Mouse (Mus musculus): ENCODE measurements around the gene Drap1. TPM values are rescaled to one million over a fixed set of nuclear protein-coding genes. Genes with fewer than 3 reads are reported as not detected.

Gene Drap1
- total RNA-seq (2021): 100 to 1,000 TPM; 587 to 651 TPM
- long read RNA-seq, experiment 1, transcript Drap1-201 (7 exons, 992 nt): major isoform, 877 of 1,066 reads
- long read RNA-seq, experiment 1, transcript Drap1-203 (7 exons, 939 nt): minor isoform, 49 of 1,066 reads
- long read RNA-seq, experiment 1, transcript Drap1-204 (3 exons, 674 nt): minor isoform, 11 of 1,066 reads
- long read RNA-seq, experiment 1, transcript Drap1-209 (6 exons, 734 nt): minor isoform, 22 of 1,066 reads
- long read RNA-seq, experiment 1, partial matches to known transcripts: 81 of 1,066 reads
- long read RNA-seq, experiment 1, other reads (novel, unspliced or antisense): 20 of 1,066 reads
- long read RNA-seq, experiment 2, transcript Drap1-204 (3 exons, 674 nt): minor isoform, 11 of 788 reads
- long read RNA-seq, experiment 2, transcript Drap1-209 (6 exons, 734 nt): minor isoform, 8 of 788 reads
- long read RNA-seq, experiment 2, transcript Drap1-203 (7 exons, 939 nt): minor isoform, 47 of 788 reads
- long read RNA-seq, experiment 2, transcript Drap1-201 (7 exons, 992 nt): major isoform, 614 of 788 reads
- long read RNA-seq, experiment 2, partial matches to known transcripts: 81 of 788 reads
- long read RNA-seq, experiment 2, other reads (novel, unspliced or antisense): 20 of 788 reads

DNA sequence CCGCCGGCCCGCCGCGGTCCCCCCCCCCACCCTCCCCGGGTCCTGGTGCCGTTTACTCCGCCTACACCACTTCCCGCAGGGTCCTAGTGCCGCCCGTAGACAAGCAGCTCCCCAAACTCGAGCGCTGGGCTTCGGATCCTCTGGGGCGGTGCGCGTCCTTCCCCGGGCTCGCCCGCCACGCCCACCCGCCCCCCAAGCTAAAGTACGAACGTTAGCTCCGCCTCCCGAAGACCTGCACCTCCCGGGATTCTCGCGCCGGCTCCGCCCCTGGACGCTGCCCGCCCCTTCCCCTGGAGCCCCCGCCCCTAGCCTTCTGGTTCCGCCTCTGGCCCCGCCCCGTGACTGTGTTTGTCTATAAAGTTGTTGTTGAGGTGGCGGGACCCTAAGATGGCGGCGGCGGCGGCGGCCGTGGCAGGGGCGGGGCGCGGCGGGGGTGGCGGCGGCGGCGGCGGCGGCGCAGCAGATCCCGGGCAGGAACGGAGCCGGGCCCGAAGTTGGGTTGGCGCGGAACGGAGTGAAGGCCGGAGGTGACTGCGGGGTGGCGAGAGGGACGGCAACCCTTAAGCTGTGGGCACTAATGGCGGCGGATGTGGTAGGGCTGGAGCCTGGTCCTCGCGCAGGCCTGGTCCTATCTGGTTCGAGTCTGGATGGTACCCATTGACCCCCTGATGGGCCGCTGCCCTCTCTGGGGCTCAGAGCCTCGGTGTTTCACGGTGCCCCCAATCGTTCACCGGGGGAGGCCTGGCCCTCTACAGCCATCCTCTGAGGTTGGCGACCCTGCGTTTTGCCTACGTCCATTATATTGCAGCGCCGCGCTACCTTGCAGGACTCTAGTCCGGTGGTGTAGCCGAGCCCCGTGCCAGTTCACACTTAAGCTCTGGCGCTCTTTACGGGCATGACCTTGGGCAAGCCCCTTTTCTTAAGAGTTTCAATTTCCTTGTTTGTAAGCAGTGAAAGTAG, at the start of gene Drap1, which contains the start of gene AI837181:
Drap1 (minus strand) TSS at position 198 of the 960 bp plus-strand sequence.
AI837181 (plus strand) TSS at position 363 of the 960 bp plus-strand sequence.
- peak; percentile 93 for DNase-seq (ENCODE audit: low spot score)

DNA sequence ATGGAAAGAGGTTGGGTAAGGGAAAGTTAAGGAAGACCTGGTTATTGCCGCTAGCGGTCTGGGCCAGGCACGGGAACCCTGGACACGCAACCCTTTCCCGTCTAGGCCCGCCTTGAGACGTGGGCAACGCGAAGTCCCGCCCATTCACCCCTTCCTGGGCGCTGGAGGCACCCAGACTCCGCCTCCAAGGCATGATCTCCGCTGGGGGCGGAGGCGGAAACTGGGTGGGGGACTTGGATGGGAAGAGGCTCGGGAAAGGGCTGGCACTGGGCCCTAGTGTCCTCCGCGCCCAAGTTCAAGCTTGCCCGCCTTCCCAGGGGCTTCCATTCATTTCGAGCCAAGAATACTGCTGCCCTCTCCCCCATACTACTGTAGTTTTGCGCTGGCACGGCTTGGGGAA, 48.9 kb upstream of the Drap1 start, which contains the start of gene Efemp2:
Efemp2 (plus strand) TSS at position 235 of the 400 bp plus-strand sequence.
- DNase-seq (ENCODE audit: low spot score): peak; percentile 80

GRCm38 (mm10) chr19:5472857-5473256, 48.1 kb upstream of the Drap1 start:
- DNase-seq (ENCODE audit: low spot score): no peak

DNA sequence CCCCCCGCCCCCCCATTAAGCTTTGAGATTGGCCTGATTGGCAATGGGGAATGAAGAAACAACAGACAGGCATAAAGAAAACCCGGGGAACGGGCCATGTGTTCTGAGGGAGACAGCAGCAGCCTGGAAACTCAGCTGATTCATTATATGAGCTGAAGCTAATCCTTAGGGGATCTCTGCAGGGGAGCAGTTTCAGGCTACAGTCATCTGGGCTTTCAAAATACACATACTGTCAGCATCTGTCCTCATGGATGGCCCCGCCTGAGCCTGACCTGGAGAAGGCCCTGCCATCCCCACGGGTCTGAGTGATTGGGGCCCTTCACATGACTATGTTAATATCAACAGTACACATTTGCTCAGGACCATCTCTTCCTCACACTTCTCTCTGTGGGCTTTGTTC, 47.1 kb upstream of the Drap1 start:
- DNase-seq (ENCODE audit: low spot score): no peak

DNA sequence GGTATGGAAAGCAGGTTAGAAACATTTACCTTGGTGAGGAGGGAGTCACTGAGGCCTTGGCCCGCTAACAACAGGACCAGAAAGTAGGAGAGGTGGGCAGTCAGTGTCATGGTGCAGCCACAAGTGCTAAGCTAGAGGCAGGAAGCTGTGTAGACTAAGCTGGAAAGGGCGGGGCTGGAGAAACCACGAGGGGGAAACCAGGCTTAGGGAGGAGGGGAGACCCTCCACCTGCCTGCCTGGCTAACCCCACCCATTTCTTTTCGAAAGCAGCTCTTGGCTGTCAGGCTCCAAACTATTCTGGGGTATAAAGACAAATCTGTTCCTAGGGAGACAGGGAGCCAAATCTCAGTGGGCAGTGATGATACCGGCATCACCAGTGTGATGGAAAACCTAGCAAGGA, 43.6 kb upstream of the Drap1 start, which contains the start of gene Ctsw:
Ctsw (minus strand) TSS at position 134 of the 400 bp plus-strand sequence.
- no peak for DNase-seq (ENCODE audit: low spot score)

DNA sequence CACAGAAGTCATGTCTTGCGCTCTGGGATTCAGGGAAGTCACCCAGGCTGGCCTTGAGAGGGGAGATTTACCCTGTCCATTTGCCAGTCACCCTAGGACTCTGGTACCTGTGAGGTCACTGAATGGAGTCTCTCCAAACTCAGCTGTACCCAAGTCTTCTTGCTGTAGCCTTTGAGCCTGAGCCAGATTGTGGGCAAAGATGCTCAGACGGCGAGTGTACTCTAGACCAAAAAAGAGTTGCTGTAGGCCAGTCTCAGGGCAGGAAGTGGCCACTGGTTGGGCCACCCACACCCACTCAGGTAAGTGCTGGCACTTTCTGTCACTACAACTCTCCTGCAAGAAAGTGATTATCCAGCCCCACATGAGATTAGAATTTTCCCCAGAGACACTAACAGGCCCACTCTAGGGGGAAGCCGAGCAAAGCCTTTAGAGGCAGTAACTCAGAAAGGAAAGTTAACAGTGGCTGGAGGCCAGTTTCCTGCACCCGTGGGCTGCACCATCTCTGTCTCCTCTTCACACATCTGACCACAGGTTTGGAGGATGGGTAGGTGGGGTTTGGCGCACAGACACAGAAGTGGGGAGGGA, 42.2 kb upstream of the Drap1 start:
- DNase-seq (ENCODE audit: low spot score): no peak

GRCm38 (mm10) chr19:5465037-5465436, 40.3 kb upstream of the Drap1 start:
- no peak for DNase-seq (ENCODE audit: low spot score)

DNA sequence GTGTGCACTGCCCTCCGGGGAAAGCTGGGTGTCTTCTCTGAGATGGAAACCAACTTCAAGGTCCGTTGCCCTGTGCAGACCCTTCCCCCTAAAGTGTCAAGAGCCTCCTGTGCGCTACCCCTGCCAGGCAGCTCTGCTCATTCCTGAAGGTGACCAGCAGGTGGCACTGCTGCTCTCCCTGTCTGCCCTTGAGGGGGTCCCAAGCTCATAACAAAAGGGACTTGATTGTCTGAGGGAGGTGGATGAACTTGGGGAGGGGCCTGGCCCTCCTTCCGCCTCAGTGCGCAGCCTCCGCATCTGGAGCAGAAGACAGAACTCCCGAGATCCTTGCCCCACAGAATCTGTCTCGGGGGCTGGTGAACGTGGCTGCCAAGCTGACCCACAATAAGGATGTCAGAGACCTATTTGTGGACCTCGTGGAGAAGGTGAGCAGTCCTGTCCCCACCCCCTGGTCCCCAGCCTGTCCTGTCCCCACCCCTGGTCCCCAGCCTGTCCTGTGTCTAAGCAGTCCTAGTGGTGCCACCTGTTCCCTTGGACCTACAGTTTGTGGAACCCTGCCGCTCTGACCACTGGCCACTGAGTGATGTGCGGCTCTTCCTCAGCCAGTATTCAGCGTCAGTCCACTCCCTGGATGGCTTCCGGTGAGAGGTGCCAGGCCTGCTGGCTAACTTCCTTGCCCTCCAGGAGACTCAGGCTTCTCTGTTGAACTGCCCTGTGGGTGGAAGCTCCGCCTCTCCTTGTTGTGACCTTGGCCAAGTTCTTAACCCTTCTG, 39.2 kb upstream of the Drap1 start:
- peak; percentile 44 for DNase-seq (ENCODE audit: low spot score)

DNA sequence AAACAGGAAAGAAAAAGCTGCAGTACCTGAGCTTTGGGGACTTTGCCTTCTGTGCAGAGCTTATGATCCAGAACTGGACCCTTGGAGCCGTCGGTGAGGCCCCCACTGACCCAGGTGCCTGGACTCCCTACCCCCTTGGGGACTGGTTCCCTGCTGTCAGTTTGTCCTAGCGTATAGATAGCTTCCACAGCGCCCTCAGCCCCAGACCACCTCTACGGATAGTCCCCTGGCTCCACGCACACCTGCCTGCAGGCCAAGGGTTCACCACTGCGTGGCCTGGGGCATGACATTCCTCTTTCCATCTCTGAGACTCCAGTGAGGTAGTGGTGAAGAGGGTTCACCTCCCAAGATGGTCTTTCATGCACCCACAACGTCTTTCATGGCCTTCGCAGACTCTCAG, 38.4 kb upstream of the Drap1 start:
- DNase-seq (ENCODE audit: low spot score): no peak

GRCm38 (mm10) chr19:5461411-5461810, 36.6 kb upstream of the Drap1 start:
- DNase-seq (ENCODE audit: low spot score): no peak

- DNase-seq (ENCODE audit: low spot score): peak; percentile 92
Observed at GRCm38 (mm10) chr19:5460465-5460911, 35.7 kb upstream of the Drap1 start, which contains the start of gene Fibp. TSS of gene Fibp (plus strand) at chr19:5460615.

DNA sequence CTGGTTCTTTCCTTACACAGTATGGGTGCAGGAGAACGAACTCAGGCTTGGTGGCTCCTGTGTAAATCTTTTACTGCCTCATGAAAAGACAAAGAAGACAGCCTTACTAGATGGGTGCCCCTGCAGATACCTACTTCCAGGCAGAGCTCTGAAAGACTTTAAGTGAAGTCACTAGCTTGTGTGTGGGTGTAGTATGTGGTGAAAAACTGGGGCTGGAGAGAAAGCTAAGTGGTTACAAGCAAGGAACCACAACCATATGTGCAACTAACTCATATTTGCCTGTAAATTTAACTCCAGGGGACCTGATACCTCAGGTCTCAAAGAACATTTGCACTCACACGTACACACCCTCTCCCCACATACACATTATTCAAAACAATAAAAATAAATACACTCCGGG, 35.1 kb upstream of the Drap1 start:
- DNase-seq (ENCODE audit: low spot score): no peak

- DNase-seq (ENCODE audit: low spot score): no peak
Observed at GRCm38 (mm10) chr19:5459019-5459418, 34.2 kb upstream of the Drap1 start.

DNA sequence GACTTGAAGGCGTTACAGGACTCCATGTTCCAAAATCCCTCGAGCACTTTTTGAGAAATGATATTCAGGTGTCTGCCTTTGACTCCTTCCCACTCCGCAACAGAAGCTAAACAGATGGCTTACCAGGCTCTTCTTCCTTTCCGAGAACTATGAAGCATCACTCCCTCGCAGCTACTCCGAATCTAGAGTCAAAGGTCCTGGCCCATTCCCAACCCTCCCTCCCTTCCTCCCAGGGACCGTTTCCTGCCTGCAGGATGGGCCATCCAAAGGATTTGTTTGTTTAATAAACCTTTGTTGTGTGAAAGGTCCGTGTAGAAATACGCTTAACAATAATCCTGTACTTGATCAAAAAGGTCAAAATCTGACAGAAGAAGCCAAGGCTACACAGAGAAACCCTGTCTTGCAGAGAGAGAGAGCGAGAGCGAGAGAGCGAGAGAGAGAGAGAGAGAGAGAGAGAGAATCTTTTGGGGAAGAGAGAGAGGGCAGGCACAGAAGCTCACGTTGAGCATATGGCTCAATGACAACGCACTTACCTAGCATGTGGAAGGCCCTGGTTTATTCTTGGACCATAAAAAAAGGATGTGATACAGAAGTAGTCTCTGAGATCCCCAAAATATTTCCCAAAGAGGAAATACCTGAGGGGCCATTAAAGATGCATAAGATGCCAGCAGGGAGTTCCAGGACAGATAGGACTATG, 33.1 kb upstream of the Drap1 start, which contains the start of gene Ccdc85b:
Ccdc85b (minus strand) TSS at position 149 of the 697 bp plus-strand sequence.
- DNase-seq (ENCODE audit: low spot score): no peak

- peak; percentile 95 for DNase-seq (ENCODE audit: low spot score)
Observed at GRCm38 (mm10) chr19:5456922-5457745, 32.4 kb upstream of the Drap1 start.

- DNase-seq (ENCODE audit: low spot score): no peak
Observed at GRCm38 (mm10) chr19:5456241-5456921, 31.6 kb upstream of the Drap1 start.

DNA sequence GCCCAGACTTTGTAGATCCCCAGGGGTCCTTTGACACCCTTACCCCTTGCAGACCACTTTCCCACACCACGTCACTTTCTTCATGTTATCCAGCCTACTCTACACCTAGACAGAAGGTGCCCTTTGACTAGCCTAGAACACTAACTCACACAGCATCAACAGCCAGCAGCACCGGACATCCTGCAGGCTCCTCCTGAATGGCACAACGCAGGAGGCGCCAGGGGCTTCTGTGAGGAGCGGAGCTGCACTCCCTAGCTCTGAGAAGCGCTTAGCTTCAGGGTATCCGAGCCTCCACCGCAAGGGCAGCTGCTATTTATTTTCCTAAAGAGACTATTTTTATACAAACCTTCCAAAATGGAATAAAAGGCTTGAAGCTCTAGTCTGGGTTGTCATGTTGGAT, 30.8 kb upstream of the Drap1 start:
- no peak for DNase-seq (ENCODE audit: low spot score)

DNA sequence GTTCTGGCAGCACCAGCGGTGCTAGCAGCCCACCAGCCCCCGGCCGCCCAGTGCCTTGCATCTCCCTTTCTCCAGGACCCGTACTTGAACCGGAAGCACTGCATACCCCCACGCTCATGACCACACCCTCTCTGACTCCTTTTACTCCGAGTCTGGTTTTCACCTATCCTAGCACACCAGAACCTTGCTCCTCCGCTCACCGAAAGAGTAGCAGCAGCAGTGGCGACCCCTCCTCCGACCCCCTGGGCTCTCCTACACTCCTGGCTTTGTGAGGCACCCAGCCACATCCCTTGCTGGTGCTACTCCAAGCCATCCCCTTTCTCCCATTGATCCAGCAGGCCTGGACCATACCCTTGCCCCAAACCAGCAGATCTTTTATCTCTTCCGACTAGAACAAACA, 30.3 kb upstream of the Drap1 start:
- DNase-seq (ENCODE audit: low spot score): no peak
